Mouse (Mus musculus): ENCODE data around the gene Rln3.

The Rln3 gene

GRCm38 (mm10) chr8:84060245-84060644 is 15.4 kb upstream of the Rln3 start:
- Histone ChIP-seq H3K4me3 (replicated peaks; ENCODE audit: low read length) (no peak overlapping the region), H3K36me3 (ENCODE audit: insufficient read depth, low read length) (no peaks in the 10 kb centered on the region), H3K4me1 (replicated peaks; ENCODE audit: low read depth, low read length) (peaks cover 14% of the 10 kb centered on the region), H3K27me3 (ENCODE audit: insufficient read depth, low read length) (no peaks in the 10 kb centered on the region), H3K9me3 (ENCODE audit: low read length) (peaks cover 18% of the 10 kb centered on the region)
- no peak for TF ChIP-seq POU5F1 (IDR thresholded peaks at IDR 0.05; ENCODE audit: borderline replicate concordance, low read length)
- no peak for TF ChIP-seq NANOG (IDR thresholded peaks at IDR 0.05; ENCODE audit: borderline replicate concordance, low read length)
- TF ChIP-seq CTCF (conservative IDR thresholded peaks at IDR 0.05; ENCODE audit: low read length): no peak

GRCm38 (mm10) chr8:84059226-84059625 is 14.4 kb upstream of the Rln3 start:
- no peaks in the 10 kb centered on the region for H3K36me3 ChIP-seq (ENCODE audit: insufficient read depth, low read length)
- no peak overlapping the region for H3K4me3 ChIP-seq (replicated peaks; ENCODE audit: low read length)
- H3K4me1 ChIP-seq (replicated peaks; ENCODE audit: low read depth, low read length): peaks cover 10% of the 10 kb centered on the region
- no peaks in the 10 kb centered on the region for H3K27me3 ChIP-seq (ENCODE audit: insufficient read depth, low read length)
- TF ChIP-seq POU5F1 (IDR thresholded peaks at IDR 0.05; ENCODE audit: borderline replicate concordance, low read length): no peak
- TF ChIP-seq CTCF (conservative IDR thresholded peaks at IDR 0.05; ENCODE audit: low read length): no peak
- no peak for TF ChIP-seq NANOG (IDR thresholded peaks at IDR 0.05; ENCODE audit: borderline replicate concordance, low read length)
- peaks cover 20% of the 10 kb centered on the region for H3K9me3 ChIP-seq (ENCODE audit: low read length)

- Histone ChIP-seq H3K4me1 (replicated peaks; ENCODE audit: low read depth, low read length) (peaks cover 9% of the 10 kb centered on the region; the same call in 1 of the 2 replicates), H3K9me3 (ENCODE audit: low read length) (peaks cover 20% of the 10 kb centered on the region), H3K27me3 (ENCODE audit: insufficient read depth, low read length) (no peaks in the 10 kb centered on the region), H3K4me3 (replicated peaks; ENCODE audit: low read length) (0 out of 2 replicates have a peak overlapping the region, but pooled peaks have one; percentile 13), H3K36me3 (ENCODE audit: insufficient read depth, low read length) (no peaks in the 10 kb centered on the region)
- TF ChIP-seq POU5F1 (IDR thresholded peaks at IDR 0.05; ENCODE audit: borderline replicate concordance, low read length) (no peak), NANOG (IDR thresholded peaks at IDR 0.05; ENCODE audit: borderline replicate concordance, low read length) (no peak), CTCF (conservative IDR thresholded peaks at IDR 0.05; ENCODE audit: low read length) (no peak)
These were observed 13.0 kb upstream of the Rln3 start for GRCm38 (mm10) chr8:84057827-84058226.

- TF ChIP-seq CTCF (conservative IDR thresholded peaks at IDR 0.05; ENCODE audit: low read length): peak; percentile 75
- TF ChIP-seq NANOG (IDR thresholded peaks at IDR 0.05; ENCODE audit: borderline replicate concordance, low read length): no peak
- H3K4me3 ChIP-seq (replicated peaks; ENCODE audit: low read length): no peak overlapping the region
- H3K27me3 ChIP-seq (ENCODE audit: insufficient read depth, low read length): 0 out of 2 replicates have a peak, but pooled peaks cover 7% of the 10 kb centered on the region
- peaks cover 20% of the 10 kb centered on the region for H3K9me3 ChIP-seq (ENCODE audit: low read length)
- H3K4me1 ChIP-seq (replicated peaks; ENCODE audit: low read depth, low read length): peaks cover 9% of the 10 kb centered on the region; the same call in 1 of the 2 replicates
- no peaks in the 10 kb centered on the region for H3K36me3 ChIP-seq (ENCODE audit: insufficient read depth, low read length)
These were observed 8.4 kb upstream of the Rln3 start for GRCm38 (mm10) chr8:84053229-84053628.

DNA sequence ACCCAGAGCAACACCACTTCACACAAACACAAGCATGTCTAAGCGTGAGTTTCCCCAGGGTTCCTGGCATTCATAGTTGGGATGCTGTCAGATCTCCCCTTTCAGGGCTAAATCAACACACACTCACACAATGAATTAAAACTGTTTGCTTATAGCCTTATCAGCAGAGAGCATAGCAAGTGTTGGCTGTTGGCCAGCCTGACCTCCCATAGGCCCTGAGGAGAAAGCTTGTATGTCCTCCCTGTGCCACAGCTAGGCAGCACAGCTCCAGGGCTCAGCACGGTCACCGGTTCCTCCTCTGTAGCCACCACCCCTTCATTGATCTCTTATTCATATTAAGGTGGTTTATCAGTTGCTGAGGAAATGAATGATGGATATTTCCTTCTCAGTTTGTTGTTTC is 7.9 kb upstream of the Rln3 start:
- Histone ChIP-seq H3K4me3 (replicated peaks; ENCODE audit: low read length) (no peak overlapping the region), H3K9me3 (ENCODE audit: low read length) (peaks cover 15% of the 10 kb centered on the region), H3K4me1 (replicated peaks; ENCODE audit: low read depth, low read length) (peaks cover 12% of the 10 kb centered on the region; the same call in 1 of the 2 replicates), H3K36me3 (ENCODE audit: insufficient read depth, low read length) (no peaks in the 10 kb centered on the region), H3K27me3 (ENCODE audit: insufficient read depth, low read length) (peaks cover 9% of the 10 kb centered on the region; the same call in 1 of the 2 replicates)
- TF ChIP-seq POU5F1 (IDR thresholded peaks at IDR 0.05; ENCODE audit: borderline replicate concordance, low read length) (no peak), CTCF (conservative IDR thresholded peaks at IDR 0.05; ENCODE audit: low read length) (no peak), NANOG (IDR thresholded peaks at IDR 0.05; ENCODE audit: borderline replicate concordance, low read length) (no peak)

- H3K27me3 ChIP-seq (ENCODE audit: insufficient read depth, low read length): peaks cover 34% of the 10 kb centered on the region
- H3K4me3 ChIP-seq (replicated peaks; ENCODE audit: low read length): no peak overlapping the region
- H3K4me1 ChIP-seq (replicated peaks; ENCODE audit: low read depth, low read length): peaks cover 24% of the 10 kb centered on the region
- TF ChIP-seq CTCF (conservative IDR thresholded peaks at IDR 0.05; ENCODE audit: low read length): no peak
- no peak for TF ChIP-seq POU5F1 (IDR thresholded peaks at IDR 0.05; ENCODE audit: borderline replicate concordance, low read length)
- TF ChIP-seq NANOG (IDR thresholded peaks at IDR 0.05; ENCODE audit: borderline replicate concordance, low read length): no peak
- no peaks in the 10 kb centered on the region for H3K9me3 ChIP-seq (ENCODE audit: low read length)
- no peaks in the 10 kb centered on the region for H3K36me3 ChIP-seq (ENCODE audit: insufficient read depth, low read length)
These were observed 3.4 kb upstream of the Rln3 start for GRCm38 (mm10) chr8:84048171-84048570.

DNA sequence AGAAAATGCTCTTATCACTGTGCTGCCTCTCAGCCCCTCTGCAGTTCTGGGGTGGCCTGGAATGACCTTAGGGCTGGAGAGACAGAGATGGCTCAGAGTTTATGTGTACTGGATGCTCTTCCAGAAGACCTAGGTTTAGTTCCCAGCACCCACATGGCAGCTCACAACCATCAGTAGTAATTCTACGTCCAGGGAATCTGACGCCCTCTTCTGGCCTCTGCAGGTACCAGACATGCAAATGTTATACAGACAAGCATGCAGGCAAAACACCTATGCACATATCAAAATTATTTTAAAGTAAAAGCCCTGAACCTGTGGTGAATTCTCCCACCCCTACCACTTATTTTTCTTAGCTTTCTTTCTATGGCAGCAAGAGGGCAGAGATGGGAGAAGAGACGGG is 1.7 kb upstream of the Rln3 start:
- no peak for TF ChIP-seq NANOG (IDR thresholded peaks at IDR 0.05; ENCODE audit: borderline replicate concordance, low read length)
- TF ChIP-seq CTCF (conservative IDR thresholded peaks at IDR 0.05; ENCODE audit: low read length): peak; percentile 14; the same call in 1 of the 2 replicates
- H3K4me3 ChIP-seq (replicated peaks; ENCODE audit: low read length): no peak overlapping the region

DNA sequence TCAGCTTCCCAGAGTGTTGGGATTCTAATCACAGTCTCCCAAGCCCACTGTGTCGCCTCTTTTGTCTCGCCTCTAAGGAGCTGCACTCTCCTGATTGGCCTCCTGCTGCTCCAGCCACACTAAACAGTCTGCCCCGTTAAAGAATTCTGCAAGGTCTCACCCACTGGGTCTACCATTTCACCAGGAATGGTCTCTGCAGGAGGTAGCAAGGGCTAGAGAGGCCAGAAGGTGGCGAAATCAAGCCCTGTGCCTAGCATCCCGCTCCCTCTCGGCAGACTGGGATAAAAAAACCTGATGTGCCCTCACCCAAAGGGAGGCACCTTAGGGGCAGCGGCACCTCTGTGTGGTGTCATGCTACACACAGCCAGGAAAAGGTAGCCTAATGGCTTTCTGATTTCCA is 697 bp downstream of the Rln3 start:
- Histone ChIP-seq H3K27me3 (ENCODE audit: insufficient read depth, low read length) (peaks cover 58% of the 10 kb centered on the region), H3K4me3 (replicated peaks; ENCODE audit: low read length) (peak overlapping the region; percentile 73), H3K4me1 (replicated peaks; ENCODE audit: low read depth, low read length) (peaks cover 58% of the 10 kb centered on the region), H3K36me3 (ENCODE audit: insufficient read depth, low read length) (no peaks in the 10 kb centered on the region), H3K9me3 (ENCODE audit: low read length) (no peaks in the 10 kb centered on the region)
- no peak for TF ChIP-seq POU5F1 (IDR thresholded peaks at IDR 0.05; ENCODE audit: borderline replicate concordance, low read length)
- no peak for TF ChIP-seq NANOG (IDR thresholded peaks at IDR 0.05; ENCODE audit: borderline replicate concordance, low read length)
- no peak; the same call in 1 of the 2 replicates for TF ChIP-seq CTCF (conservative IDR thresholded peaks at IDR 0.05; ENCODE audit: low read length)

More for the DNA sequence above, 1.7 kb upstream of the Rln3 start:
- Histone ChIP-seq H3K4me1 (replicated peaks; ENCODE audit: low read depth, low read length) (peaks cover 41% of the 10 kb centered on the region), H3K36me3 (ENCODE audit: insufficient read depth, low read length) (no peaks in the 10 kb centered on the region), H3K27me3 (ENCODE audit: insufficient read depth, low read length) (peaks cover 51% of the 10 kb centered on the region), H3K9me3 (ENCODE audit: low read length) (no peaks in the 10 kb centered on the region)

DNA sequence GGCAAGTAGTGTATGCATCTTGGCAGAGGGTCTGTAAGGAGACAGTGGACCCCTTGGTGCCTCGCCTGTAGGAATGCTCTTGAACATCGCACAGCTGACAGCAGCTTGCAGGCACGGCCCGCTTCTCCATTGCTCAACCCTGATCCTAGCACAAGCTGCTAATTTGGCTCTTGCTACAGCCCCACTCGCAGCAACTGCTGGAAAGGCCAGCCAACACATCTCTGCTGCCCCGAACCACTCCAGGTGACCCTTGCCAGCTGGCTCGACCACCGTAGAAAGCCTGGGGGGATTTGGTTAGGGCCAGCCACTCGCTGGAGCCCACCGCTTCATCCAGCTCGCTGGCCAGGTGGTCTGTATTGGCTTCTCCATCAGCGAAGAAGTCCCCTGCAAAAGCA is 1.9 kb downstream of the Rln3 start:
- Histone ChIP-seq H3K36me3 (ENCODE audit: insufficient read depth, low read length) (no peaks in the 10 kb centered on the region), H3K4me1 (replicated peaks; ENCODE audit: low read depth, low read length) (peaks cover 55% of the 10 kb centered on the region), H3K4me3 (replicated peaks; ENCODE audit: low read length) (peak overlapping the region; percentile 76), H3K9me3 (ENCODE audit: low read length) (no peaks in the 10 kb centered on the region), H3K27me3 (ENCODE audit: insufficient read depth, low read length) (peaks cover 59% of the 10 kb centered on the region)
- TF ChIP-seq NANOG (IDR thresholded peaks at IDR 0.05; ENCODE audit: borderline replicate concordance, low read length) (no peak), POU5F1 (IDR thresholded peaks at IDR 0.05; ENCODE audit: borderline replicate concordance, low read length) (no peak), CTCF (conservative IDR thresholded peaks at IDR 0.05; ENCODE audit: low read length) (no peak)
